Mouse (Mus musculus) CH12.LX (cell line): ENCODE data around the gene 4931406P16Rik.

Experiments
- CTCF ChIP-seq, 2 experiments: IDR thresholded peaks in 1 of 2; conservative IDR thresholded peaks in 1 of 2; 2 replicates each; pipeline ENCODE4 v1.5.1; 2011 to 2012; ENCODE audit warnings: low read depth in 2 of 2, low read length in 2 of 2, improper control_type of control experiment in 1 of 2, inconsistent platforms in 1 of 2, mild to moderate bottlenecking in 1 of 2, moderate library complexity in 1 of 2
- ETS1 ChIP-seq: conservative IDR thresholded peaks from 2 replicates; pipeline ENCODE4 v1.6.1; 2012; ENCODE audit warnings: low read depth, mild to moderate bottlenecking, inconsistent platforms, low read length, improper control_type of control experiment, moderate library complexity
- MAFK ChIP-seq: IDR thresholded peaks from 2 replicates; pipeline ENCODE4 v1.6.1; 2011; ENCODE audit warnings: low read length, improper control_type of control experiment; ENCODE audit not compliant: insufficient replicate concordance
- MAX ChIP-seq: IDR thresholded peaks from 2 replicates; pipeline ENCODE4 v1.6.1; 2011; ENCODE audit warnings: low read length, improper control_type of control experiment

DNA sequence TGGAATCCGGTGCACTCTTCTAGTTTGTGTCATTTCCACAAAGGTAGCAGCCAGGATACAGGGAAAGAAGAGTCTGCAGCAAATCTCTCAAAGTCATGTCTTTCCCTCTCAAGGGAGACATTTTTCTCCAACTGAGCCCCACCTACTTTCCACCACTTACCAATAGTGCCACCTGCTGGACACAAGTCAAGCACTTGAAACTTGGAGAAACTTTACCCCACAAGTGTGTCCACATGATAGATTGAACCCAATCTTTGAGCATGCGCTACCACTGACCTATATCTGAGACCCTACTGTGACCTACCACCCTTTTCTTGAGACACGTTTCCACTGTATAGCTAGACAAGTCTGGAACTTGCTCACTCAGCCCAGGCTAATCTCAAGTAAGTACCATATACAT is 115.0 kb downstream of the 4931406P16Rik start:
- TF ChIP-seq CTCF (conservative IDR thresholded peaks at IDR 0.05 in 1 of 2, IDR thresholded peaks at IDR 0.05 in 1 of 2; ENCODE audit: low read depth in 2 of 2, low read length in 2 of 2) (peak; percentile 45 to 75; a peak in 2 of 4 replicates), MAFK (no peak), ETS1 (no peak), MAX (no peak; the same call in 1 of the 2 replicates)
